Mouse (Mus musculus): ENCODE results near the gene Podn. TPM values are rescaled to one million over a fixed set of nuclear protein-coding genes. Genes with fewer than 3 reads are reported as not detected.
"Not testable (repeated sequence)": the region's sequence is repeated elsewhere in the genome, so short reads cannot be mapped to it uniquely, and the experiment has no call there.

Gene Podn
- total RNA-seq, 2 experiments from 2014 or later, result 8.7 to 10.4 TPM

DNA sequence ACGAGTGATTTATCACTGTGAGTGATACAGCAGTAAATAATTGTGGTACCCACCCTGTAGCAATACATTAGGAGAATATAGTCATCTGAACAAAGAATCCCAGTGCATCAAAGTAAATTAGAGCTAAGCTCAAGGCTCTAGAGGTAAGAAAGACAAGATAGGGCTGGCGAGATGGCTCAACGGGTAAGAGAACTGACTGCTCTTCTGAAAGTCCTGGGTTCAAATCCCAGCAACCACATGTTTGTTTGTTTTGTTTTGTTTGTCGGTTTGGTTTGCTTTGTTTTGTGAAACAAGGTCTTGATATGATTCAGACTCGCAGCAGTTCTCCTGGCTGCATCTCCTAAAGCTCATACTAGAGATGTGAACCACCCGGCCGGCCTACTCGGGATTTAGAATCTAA is 21.2 kb upstream of the Podn start:
- no peak for TF ChIP-seq CTCF (IDR thresholded peaks at IDR 0.05)
- H3K4me3 ChIP-seq, result peak overlapping the region; percentile 60
- no peak overlapping the region for H3K27ac ChIP-seq

DNA sequence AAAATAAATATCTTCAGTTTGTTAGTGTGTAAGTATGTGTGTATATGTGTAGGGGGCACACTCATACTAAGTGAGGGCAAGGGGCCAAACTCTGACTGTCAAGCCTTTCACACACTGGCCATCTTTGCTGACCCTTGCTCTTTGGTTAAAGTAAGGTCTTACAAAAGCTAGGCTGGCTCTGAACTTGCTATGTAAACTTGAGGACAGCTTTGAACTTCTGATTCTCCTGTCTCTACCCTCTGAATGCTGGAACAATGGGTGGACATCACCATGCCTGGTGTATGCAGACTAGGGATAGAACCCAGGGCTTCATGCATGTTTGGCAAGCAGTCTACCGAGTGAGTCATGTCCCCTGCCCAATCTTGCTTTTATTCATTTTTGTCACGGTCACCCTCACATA is 20.2 kb upstream of the Podn start:
- DNase-seq (ENCODE audit: extremely low spot score in 1 of 2, low spot score in 2 of 2), result no peak
- Histone ChIP-seq H3K27ac (no peak overlapping the region), H3K4me3 (no peak overlapping the region)
- intact Hi-C loops (cut with DNase I), result loop anchor here (5.0 kb wide), 3 partner anchors 51 to 224 kb away; partner anchors contain the start of genes Coa7 and Echdc2
- TF ChIP-seq CTCF (IDR thresholded peaks at IDR 0.05), result no peak

More for the DNA sequence above, 21.2 kb upstream of the Podn start:
- peak in 1 of 2 experiments; percentile 9 for DNase-seq (ENCODE audit: extremely low spot score in 1 of 2, low spot score in 2 of 2)
- intact Hi-C loops (cut with DNase I), result loop anchor here (5.0 kb wide), 3 partner anchors 50 to 225 kb away; partner anchors contain the start of genes Coa7 and Echdc2

DNA sequence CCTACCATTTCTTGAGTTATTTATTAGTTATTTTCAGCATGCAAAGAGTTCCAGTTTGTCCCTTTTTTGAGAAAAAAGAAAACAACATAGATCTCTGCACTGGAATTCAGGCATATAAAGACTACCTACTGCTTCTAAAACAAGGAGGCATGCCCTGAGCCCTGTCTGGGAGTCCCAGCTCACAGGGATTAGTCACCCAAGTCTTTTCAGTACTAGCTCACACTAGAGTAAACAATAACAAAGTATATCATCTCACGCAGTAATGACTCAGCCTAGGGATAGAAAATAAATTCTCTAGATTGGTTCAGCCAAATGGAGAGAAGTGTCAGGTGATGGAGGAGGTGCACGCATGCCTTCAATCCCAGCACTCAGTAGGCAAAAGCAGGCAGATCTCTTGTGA is 14.5 kb upstream of the Podn start:
- no peak for TF ChIP-seq CTCF (IDR thresholded peaks at IDR 0.05)

DNA sequence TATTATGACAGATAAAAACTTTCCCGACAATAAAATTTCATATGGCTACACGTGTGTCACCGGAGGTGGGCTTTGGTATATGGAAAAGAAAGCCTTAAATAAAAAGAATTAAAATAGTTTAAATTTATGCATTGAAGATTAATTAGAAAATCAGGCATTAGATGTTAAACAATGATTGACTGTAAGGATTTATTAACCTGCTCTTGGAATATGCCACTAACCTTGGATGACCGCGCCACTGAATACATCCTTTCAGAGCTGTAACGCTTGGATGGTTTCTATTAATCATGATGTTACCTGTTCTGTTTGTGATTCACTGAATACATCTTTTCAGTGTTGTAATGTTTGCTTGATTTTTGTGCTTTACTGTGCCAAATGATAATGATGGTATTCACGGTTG is 13.5 kb upstream of the Podn start:
- Histone ChIP-seq H3K27ac (no peak overlapping the region), H3K4me3 (no peak overlapping the region)
- intact Hi-C loops (cut with DNase I), result no loop called here
- DNase-seq (ENCODE audit: extremely low spot score in 1 of 2, low spot score in 2 of 2), result no peak
- TF ChIP-seq CTCF (IDR thresholded peaks at IDR 0.05), result no peak

More for the DNA sequence above, 14.5 kb upstream of the Podn start:
- H3K4me3 ChIP-seq, result no peak overlapping the region
- no peak overlapping the region for H3K27ac ChIP-seq
- no peak for DNase-seq (ENCODE audit: extremely low spot score in 1 of 2, low spot score in 2 of 2)
- intact Hi-C loops (cut with DNase I), result no loop called here

DNA sequence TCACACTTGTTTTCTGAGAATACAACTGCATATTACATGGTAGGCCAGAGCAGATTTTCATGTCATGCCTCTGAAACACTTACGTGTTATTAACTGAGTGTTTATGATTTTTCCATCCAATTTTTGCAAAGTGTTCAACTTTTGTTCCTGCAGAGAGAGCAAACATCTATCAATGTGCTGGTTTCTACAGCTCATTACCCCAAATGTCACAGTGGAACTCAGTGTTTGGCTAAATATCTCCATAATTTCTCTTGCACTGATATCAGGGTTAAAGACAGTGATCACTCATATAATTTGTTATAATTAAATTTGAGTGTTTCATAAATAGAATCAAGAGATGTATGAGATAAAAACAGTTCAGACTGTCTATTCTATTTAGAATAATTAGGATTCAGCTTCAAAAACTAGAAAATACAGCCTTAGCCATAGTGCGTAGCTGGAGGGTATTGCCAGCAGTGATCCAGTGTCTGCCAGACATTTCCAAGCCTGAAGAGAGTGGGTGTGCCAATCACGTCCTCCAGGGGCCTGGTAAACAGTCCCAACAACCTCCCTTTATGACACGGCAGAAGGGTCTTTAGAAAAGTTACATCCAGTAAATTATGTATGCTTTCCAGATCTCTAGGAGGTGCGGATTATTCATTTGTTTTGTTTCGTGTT is 3.4 kb downstream of the Podn start:
- TF ChIP-seq CTCF (IDR thresholded peaks at IDR 0.05), result no peak
- DNase-seq (ENCODE audit: extremely low spot score in 1 of 2, low spot score in 2 of 2), result no peak
- H3K4me3 ChIP-seq, result no peak overlapping the region
- H3K27ac ChIP-seq, result no peak overlapping the region
- intact Hi-C loops (cut with DNase I), result no loop called here

DNA sequence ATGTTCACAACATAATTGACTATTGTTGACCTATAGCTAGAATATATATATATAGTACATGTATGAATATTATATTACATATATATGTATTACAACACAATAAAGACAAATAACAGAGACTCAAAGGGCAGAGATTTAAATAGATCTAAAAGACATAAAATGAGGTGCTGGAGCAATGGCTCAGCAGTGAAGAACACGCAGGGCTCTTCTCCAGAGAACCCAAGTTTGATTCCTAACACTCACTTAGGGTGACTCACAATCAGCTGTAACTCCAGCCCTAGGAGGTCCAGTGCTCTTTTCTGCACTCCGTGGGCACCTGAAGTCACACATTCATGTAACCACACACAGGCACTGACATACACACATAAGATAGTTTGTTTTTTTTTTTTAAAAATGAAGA is 12.3 kb downstream of the Podn start:
- H3K4me3 ChIP-seq, result no peak overlapping the region
- TF ChIP-seq CTCF (IDR thresholded peaks at IDR 0.05), result no peak
- intact Hi-C loops (cut with DNase I), result no loop called here
- no peak for DNase-seq (ENCODE audit: extremely low spot score in 1 of 2, low spot score in 2 of 2)
- no peak overlapping the region for H3K27ac ChIP-seq

DNA sequence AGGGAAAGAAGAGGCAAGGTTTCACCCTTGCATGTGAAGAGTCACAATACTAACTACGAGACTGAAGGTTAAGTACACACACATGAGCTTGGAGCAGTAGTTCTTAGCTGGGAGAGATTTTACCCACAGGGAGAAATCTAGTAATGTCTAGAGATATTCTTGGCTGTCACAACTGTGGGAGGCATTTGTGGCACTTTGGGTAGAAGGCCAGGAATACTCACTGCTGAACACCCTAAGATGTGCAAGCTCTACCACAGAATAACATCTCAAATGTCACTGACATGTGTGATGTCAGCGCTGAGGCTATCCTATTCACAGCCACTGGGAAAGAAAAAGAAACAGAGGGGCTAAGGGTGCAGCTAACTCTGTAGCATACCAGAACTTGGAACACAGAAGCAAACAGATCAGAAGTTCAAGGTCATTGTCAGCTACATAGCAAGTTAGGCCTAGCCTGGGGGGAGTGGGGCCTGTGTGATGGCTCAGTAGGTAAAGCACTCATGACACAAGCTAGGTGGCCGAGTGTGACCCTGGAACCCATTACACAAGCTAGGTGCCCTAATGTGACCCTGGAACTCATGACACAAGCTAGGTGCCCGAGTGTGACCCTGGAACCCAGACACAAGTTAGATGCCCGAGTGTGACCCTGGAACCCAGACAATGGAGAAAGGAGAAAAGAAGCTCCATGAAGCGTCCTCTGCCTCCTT is 13.1 kb downstream of the Podn start:
- DNase-seq (ENCODE audit: extremely low spot score in 1 of 2, low spot score in 2 of 2), result no peak
- H3K27ac ChIP-seq, result no peak overlapping the region
- TF ChIP-seq CTCF (IDR thresholded peaks at IDR 0.05), result no peak
- H3K4me3 ChIP-seq, result no peak overlapping the region
- intact Hi-C loops (cut with DNase I), result no loop called here

DNA sequence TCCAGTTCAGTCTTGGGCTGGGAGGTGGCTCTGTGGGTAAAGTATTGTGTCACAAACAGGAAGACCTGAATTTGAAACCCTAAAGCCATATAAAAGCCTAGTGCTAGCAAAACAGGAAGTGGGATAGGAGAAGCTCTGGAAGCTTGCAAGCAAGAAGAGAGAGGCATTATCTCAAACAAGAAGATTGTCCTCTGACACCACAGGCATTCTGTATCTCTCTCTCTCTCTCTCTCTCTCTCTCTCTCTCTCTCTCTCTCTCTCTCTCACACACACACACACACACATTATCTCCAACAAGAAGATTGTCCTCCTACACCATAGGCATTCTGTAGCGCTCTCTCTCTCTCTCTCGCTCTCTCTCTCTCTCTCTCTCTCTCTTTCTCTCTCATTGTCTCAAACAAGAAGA is 13.8 kb downstream of the Podn start:
- DNase-seq (ENCODE audit: extremely low spot score in 1 of 2, low spot score in 2 of 2), result no peak
- Histone ChIP-seq H3K4me3 (no peak overlapping the region), H3K27ac (no peak overlapping the region)
- TF ChIP-seq CTCF (IDR thresholded peaks at IDR 0.05), result no peak
- intact Hi-C loops (cut with DNase I), result no loop called here

DNA sequence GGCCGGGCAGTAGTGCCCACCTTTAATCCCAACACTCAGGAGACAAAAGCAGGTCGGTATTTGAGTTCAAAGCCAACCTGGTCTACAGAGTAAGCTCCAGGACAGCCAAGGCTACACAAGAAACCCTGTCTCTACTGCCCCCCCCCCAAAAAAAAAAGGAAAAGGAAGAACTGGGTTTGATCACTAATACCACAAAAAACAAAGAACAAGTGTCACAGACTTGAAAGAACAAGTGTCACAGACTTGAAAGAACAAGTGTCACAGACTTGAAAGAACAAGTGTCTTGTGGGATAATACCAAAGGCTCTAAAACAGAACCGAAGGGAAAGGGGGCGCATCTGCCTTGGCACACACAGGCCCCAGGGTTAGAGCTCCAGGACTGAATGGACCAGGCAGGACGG is 15.4 kb downstream of the Podn start:
- Histone ChIP-seq H3K4me3 (no peak overlapping the region), H3K27ac (no peak overlapping the region)
- intact Hi-C loops (cut with DNase I), result no loop called here
- DNase-seq (ENCODE audit: extremely low spot score in 1 of 2, low spot score in 2 of 2), result no peak
- TF ChIP-seq CTCF (IDR thresholded peaks at IDR 0.05), result no peak

DNA sequence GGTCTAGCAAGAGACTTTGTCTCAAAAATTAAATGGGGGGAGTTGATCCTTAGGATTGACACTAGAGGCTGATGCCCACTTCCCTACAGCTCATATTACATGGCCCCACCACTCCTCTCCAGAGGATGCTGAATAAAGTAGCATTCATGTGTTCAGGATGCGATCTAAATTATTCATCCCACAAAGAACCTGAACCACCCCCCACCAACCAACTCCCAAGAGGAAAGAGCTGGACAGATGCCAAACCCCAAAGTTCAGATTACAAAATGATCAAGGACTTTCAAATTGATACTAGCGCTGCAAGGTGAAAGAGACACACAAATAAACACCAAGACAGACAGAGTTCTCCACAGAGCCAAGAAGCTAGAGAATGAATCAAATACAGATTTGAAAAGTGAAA is 16.5 kb downstream of the Podn start:
- Histone ChIP-seq H3K4me3 (no peak overlapping the region), H3K27ac (no peak overlapping the region)
- DNase-seq (ENCODE audit: extremely low spot score in 1 of 2, low spot score in 2 of 2), result no peak
- no peak for TF ChIP-seq CTCF (IDR thresholded peaks at IDR 0.05)
- intact Hi-C loops (cut with DNase I), result loop anchor here (2.0 kb wide), 1 partner anchor 187 kb away; no protein-coding TSS in a partner anchor

DNA sequence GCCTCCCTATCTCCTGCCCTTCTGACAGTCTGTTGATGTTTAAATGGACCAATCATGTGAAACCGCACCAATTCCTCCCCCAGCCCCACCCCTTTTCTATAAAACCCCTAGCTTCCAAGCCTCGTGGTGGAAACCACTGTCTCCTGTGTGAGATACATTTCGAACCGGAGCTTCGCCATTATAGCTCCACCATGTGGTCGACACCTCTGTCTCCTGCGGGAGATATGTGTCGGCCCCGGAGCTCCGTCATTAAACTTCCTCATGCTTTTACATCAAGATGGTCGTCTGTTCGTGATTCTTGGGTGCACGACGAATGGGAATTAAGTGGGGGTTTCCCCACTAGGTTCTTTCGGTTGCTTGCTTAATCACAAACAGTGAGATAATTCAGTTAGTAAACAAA is 17.1 kb downstream of the Podn start:
- H3K27ac ChIP-seq; DNase-seq (ENCODE audit: extremely low spot score in 1 of 2, low spot score in 2 of 2); H3K4me3 ChIP-seq: not testable (repeated sequence)
- intact Hi-C loops (cut with DNase I), result loop anchor here (2.0 kb wide), 1 partner anchor 186 kb away; no protein-coding TSS in a partner anchor
- TF ChIP-seq CTCF (IDR thresholded peaks at IDR 0.05), result peak; percentile 23

DNA sequence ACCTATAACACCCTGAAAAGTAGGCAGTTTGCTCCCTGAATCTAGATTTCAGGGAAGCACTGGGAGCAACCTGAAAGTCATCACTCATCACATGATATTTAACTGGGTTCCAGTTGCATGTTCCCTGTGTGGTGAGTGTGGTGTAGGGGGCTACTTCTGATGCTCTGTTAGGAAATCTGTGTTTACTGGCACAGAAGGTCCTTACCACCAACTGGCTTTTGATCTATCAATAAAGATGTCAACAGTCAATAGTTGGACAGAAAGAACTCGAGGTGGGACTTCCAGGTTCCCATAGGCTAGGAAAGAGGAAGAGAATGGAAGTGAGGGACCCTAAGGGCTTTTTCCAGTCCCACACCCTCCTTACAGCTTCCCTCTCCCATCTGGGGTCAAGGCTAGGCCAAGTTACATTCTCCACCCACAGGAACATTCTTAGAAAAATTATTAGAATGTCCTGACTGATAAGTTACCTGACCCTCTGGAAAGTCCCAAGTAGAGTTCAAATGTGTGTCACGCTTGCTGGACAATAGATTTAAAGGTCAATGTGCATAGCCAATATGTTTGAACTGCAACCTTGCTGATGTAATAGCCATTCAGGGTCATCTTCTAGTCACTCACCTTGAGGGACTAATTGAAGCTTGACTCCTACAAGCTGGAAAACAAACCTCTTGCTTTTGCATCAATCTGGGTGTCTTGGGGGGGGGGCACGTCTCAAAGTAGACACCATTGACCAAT is 18.9 kb downstream of the Podn start:
- no peak overlapping the region for H3K27ac ChIP-seq
- H3K4me3 ChIP-seq, result no peak overlapping the region
- intact Hi-C loops (cut with DNase I), result no loop called here
- no peak for TF ChIP-seq CTCF (IDR thresholded peaks at IDR 0.05)
- DNase-seq (ENCODE audit: extremely low spot score in 1 of 2, low spot score in 2 of 2), result no peak
